Mouse (Mus musculus) heart, postnatal 0 days (tissue): ENCODE results near the gene Mmel1. TPM values are rescaled to one million over a fixed set of nuclear protein-coding genes. Genes with fewer than 3 reads are reported as not detected.

Experiments used
- ATAC-seq: fragments of 200-750 bp; cut with Nextera tagmentation; 2 replicates; pipeline ENCODE4 v1.8.0; 2017; ENCODE audit warnings: low read depth, moderate number of reproducible peaks, moderate library complexity; ENCODE audit not compliant: insufficient read depth
- DNase-seq: peaks from one replicate; pipeline ENCODE4 v3.0.0-alpha.2; 2016; ENCODE audit warnings: low spot score
- H3K27ac ChIP-seq: fragments of 300-500 bp; sonication (generic); 2 replicates; pipeline ENCODE4 v1.5.1; 2014; ENCODE audit warnings: low read depth, mild to moderate bottlenecking
- H3K27me3 ChIP-seq: fragments of 300-500 bp; sonication (generic); 2 replicates; pipeline ENCODE4 v1.6.1; 2014; ENCODE audit warnings: low read length, mixed read lengths; ENCODE audit not compliant: control insufficient read depth, insufficient read depth
- H3K36me3 ChIP-seq: fragments of 300-500 bp; sonication (generic); replicated peaks from 2 replicates; pipeline ENCODE4 v1.6.1; 2014; ENCODE audit warnings: low read length, mixed read lengths; ENCODE audit not compliant: control insufficient read depth, insufficient read depth
- H3K4me1 ChIP-seq: fragments of 300-500 bp; sonication (generic); 2 replicates; pipeline ENCODE4 v1.6.1; 2014; ENCODE audit warnings: antibody characterized with exemption; ENCODE audit not compliant: control insufficient read depth, insufficient read depth
- H3K4me2 ChIP-seq: fragments of 300-500 bp; sonication (generic); 2 replicates; pipeline ENCODE4 v1.6.1; 2014; ENCODE audit warnings: low read depth, mild to moderate bottlenecking, low read length, moderate library complexity
- H3K4me3 ChIP-seq: fragments of 300-500 bp; sonication (generic); 2 replicates; pipeline ENCODE4 v1.5.1; 2014; ENCODE audit warnings: low read depth, low read length
- H3K9ac ChIP-seq: fragments of 300-500 bp; sonication (generic); replicated peaks from 2 replicates; pipeline ENCODE4 v1.6.1; 2014; ENCODE audit warnings: low read depth, low read length, mixed read lengths
- H3K9me3 ChIP-seq: fragments of 300-500 bp; sonication (generic); replicated peaks from 2 replicates; pipeline ENCODE4 v1.6.1; 2016; ENCODE audit warnings: low read length; ENCODE audit not compliant: control insufficient read depth
- CTCF ChIP-seq: IDR thresholded peaks from 2 replicates; pipeline ENCODE4 v1.5.1; 2016; ENCODE audit warnings: antibody characterized with exemption, control low read depth, low read depth
- EP300 ChIP-seq: IDR thresholded peaks from 2 replicates; pipeline ENCODE4 v1.6.1; 2016; ENCODE audit warnings: antibody characterized with exemption, low read depth
- WGBS: fragments of 180-500 bp; shearing (Covaris S2); extraction: QIAGEN DNeasy Blood & Tissue Kit; methylation state at CpG from one replicate; pipeline ENCODE4 v1.1.7; 2014; 5-methylcytosine and 5-hydroxymethylcytosine counted together
- polyA plus RNA-seq: library from polyadenylated mRNA; unstranded; fragments of >200 nt; fragmentation: Nextera tagmentation; extraction: Ambion mirVana; gene quantifications from 2 replicates; pipeline ENCODE4 v1.2.1, GENCODE M21; 2015
- total RNA-seq: library from RNA; depleted of rRNA; stranded (reverse); fragments of >200 nt; gene quantifications from 2 replicates; pipeline ENCODE4 v1.2.3, GENCODE M21; 2014; ENCODE audit warnings: low replicate concordance

The Mmel1 gene
- total and polyA plus RNA-seq, 2 experiments from 2014 or later: 0.07 to 0.34 TPM

DNA sequence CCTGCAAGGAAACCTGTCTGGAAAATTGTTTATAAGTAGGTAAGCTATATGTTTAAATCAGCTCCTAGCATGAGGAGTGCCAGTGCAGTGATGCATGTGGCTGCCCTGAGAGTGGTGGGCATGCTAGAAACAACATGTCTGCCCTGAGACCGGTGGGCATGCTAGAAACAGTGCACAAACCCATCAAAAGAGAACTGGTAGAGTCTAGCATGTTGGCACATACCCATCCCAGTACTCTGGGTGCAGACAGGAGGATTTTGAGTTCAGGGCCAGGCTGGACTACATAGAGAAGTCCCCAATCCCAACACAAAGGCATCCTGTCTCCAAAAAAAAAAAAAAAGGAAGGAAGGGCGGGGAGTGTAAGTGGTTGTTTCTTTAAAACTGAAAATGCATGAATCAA is 65.4 kb downstream of the Mmel1 start:
- WGBS: 78% methylated on average over 2 of the region's 2 CpGs
- no peaks in the 10 kb centered on the region for H3K27me3 ChIP-seq
- no peaks in the 10 kb centered on the region for H3K4me1 ChIP-seq
- H3K9me3 ChIP-seq: no peaks in the 10 kb centered on the region
- H3K27ac ChIP-seq: no peak overlapping the region
- no peak for DNase-seq
- no peak for ATAC-seq
- TF ChIP-seq CTCF: no peak
- H3K4me3 ChIP-seq: no peak overlapping the region
- no peak overlapping the region for H3K4me2 ChIP-seq
- H3K9ac ChIP-seq: no peak overlapping the region
- H3K36me3 ChIP-seq: no peaks in the 10 kb centered on the region

DNA sequence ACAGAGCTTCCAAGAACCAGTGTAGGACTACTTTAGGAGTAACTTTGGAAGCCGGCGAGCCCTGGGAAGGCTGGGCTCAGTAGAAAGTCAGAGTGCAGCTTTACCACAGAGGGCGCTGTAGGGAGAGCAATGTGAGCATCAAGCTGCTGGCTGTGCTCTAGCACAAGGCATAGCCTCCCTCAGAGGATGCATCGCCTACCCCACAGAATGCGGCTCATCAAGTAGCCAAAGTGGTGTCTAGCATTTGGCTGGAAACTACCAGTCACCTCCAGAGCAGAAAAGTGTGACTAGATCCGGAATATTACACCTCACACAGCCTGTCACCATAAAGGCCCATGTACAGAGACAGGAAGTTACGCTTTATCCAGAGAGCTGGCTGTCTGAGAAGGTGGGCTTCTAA is 66.4 kb downstream of the Mmel1 start:
- Histone ChIP-seq H3K27me3 (no peaks in the 10 kb centered on the region), H3K4me2 (no peak overlapping the region), H3K4me1 (no peaks in the 10 kb centered on the region), H3K4me3 (no peak overlapping the region), H3K27ac (no peak overlapping the region), H3K9ac (no peak overlapping the region), H3K36me3 (no peaks in the 10 kb centered on the region), H3K9me3 (no peaks in the 10 kb centered on the region)
- DNase-seq: no peak
- TF ChIP-seq EP300 (no peak), CTCF (no peak)
- 73% methylated on average over 7 of the region's 7 CpGs for whole genome bisulfite sequencing
- ATAC-seq: no peak

DNA sequence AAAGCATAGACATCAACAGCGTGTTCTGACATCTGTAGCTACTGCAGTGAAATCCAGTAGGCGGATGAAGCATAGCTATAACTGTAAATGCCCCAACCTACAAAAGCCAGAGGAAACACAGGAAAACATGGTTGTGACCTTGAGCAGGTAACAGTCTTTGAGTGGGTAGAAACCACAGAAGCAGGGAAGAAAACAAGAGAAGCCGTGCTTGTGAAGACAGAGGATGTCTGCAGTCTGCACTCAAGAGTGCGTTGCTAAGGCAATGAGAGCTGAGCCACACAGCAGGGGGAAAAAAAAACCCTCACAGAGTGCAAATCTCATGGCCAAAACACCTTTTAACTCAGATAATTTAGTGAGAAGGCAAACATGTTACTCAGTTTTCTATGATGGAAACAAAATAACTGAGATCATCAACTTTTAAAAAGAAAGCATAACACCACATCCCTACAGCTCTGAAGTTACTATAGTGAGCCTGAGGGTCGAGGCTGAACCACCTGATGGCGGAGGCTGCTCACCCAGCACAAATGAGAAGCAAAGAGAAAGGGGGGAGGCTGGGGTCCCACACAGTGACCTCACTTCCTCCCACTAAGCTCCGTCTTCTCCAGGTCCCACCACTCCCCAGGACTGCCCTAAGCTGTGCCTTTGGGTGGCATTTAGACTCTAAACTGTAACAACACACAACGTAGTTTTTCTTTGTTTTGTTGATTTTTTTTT is 67.3 kb downstream of the Mmel1 start:
- Histone ChIP-seq H3K27me3 (no peaks in the 10 kb centered on the region), H3K27ac (no peak overlapping the region; the same call in 1 of the 2 replicates), H3K4me3 (no peak overlapping the region), H3K9ac (no peak overlapping the region), H3K9me3 (no peaks in the 10 kb centered on the region), H3K36me3 (no peaks in the 10 kb centered on the region), H3K4me2 (no peak overlapping the region), H3K4me1 (no peaks in the 10 kb centered on the region)
- WGBS: 57% methylated on average over 8 of the region's 8 CpGs
- no peak for TF ChIP-seq CTCF
- TF ChIP-seq EP300: no peak
- DNase-seq (no peak), ATAC-seq (no peak)

DNA sequence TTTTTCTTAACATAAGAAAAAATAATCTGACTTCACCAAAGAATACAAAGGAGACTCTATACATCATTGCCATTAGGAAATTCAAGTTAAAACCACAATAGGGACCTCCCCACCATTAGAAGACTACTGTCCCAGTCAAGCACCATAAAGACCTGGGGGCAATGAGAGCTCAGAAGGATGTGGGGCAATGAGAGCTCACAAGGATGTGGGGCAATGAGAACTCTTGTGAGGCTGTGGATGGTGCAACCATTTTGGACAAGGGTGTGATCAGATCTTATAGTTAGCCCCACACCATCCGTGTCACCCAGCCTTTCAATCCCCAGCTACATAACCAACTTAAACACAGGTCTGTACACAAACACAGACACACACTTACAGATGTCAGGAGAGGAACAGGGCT is 68.4 kb downstream of the Mmel1 start:
- Histone ChIP-seq H3K4me1 (no peaks in the 10 kb centered on the region), H3K27me3 (no peaks in the 10 kb centered on the region), H3K4me2 (no peak overlapping the region), H3K9me3 (no peaks in the 10 kb centered on the region), H3K4me3 (no peak overlapping the region), H3K9ac (no peak overlapping the region), H3K36me3 (no peaks in the 10 kb centered on the region), H3K27ac (no peak overlapping the region)
- ATAC-seq (no peak), DNase-seq (no peak)
- WGBS: 66% methylated on average over 1 of the region's 1 CpGs
- TF ChIP-seq CTCF (no peak), EP300 (no peak)

DNA sequence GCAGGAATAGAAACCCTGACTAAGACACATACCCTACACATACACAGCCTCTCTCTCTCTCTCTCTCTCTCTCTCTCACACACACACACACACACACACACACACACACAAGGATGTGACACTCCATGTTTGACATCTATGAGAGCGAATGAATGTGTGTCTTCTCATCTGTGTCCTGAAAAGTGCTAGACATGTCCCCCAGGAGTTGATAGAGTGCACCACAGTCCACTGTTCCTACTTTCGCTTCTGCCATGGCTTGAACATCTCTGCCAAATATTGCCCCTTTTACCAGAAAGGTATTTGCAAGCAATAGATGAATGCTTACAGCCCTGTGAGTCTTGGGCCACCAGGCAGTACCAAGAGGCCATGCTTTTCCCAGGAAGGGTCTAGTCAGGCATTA is 70.8 kb downstream of the Mmel1 start:
- no peak overlapping the region for H3K4me3 ChIP-seq
- no peak overlapping the region for H3K9ac ChIP-seq
- WGBS: 72% methylated on average over 2 of the region's 2 CpGs
- H3K27ac ChIP-seq: no peak overlapping the region
- H3K27me3 ChIP-seq: no peaks in the 10 kb centered on the region
- DNase-seq (no peak), ATAC-seq (no peak)
- no peaks in the 10 kb centered on the region for H3K4me1 ChIP-seq
- TF ChIP-seq CTCF (no peak), EP300 (no peak)
- no peaks in the 10 kb centered on the region for H3K9me3 ChIP-seq
- no peaks in the 10 kb centered on the region for H3K36me3 ChIP-seq
- no peak overlapping the region for H3K4me2 ChIP-seq

DNA sequence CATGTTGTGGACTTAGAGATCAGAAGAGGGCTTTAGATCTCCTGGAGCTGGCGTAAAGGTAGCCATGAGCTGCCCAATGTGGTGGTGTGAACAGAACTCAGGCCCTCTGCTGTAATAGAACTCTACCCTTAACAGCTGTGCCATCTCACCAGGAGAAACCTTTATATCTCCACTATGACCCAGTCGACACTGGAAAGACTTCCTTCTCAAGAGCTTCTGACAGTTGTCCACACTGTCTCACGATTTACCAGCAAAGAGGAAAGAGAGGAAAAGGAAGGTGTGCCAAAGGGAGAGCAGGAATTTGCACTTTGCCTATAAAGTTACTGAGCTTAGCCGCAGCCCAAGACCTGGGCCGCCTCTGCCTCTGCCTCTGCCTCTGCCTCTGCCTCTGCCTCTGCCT is 72.4 kb downstream of the Mmel1 start:
- Histone ChIP-seq H3K27me3 (no peaks in the 10 kb centered on the region), H3K36me3 (no peaks in the 10 kb centered on the region), H3K4me3 (no peak overlapping the region), H3K27ac (no peak overlapping the region), H3K9me3 (no peaks in the 10 kb centered on the region), H3K9ac (no peak overlapping the region), H3K4me1 (no peaks in the 10 kb centered on the region), H3K4me2 (no peak overlapping the region)
- ATAC-seq: no peak
- DNase-seq: no peak
- TF ChIP-seq CTCF: no peak
- no peak for TF ChIP-seq EP300
- 81% methylated on average over 5 of the region's 5 CpGs for WGBS
